Mouse (Mus musculus) testis, adult 2 months (tissue): ENCODE data around the gene Apopt1.

Experiments
- CTCF ChIP-seq: fragments of 200-500 bp; IDR thresholded peaks from 2 replicates; pipeline ENCODE4 v1.5.1; 2012; ENCODE audit warnings: low read depth, mild to moderate bottlenecking, inconsistent platforms, low read length, moderate library complexity; ENCODE audit not compliant: control insufficient read depth, insufficient read depth, insufficient replicate concordance
- POLR2A ChIP-seq: fragments of 200-500 bp; IDR thresholded peaks from 2 replicates; pipeline ENCODE4 v1.6.1; 2012; ENCODE audit warnings: low read depth, mild to moderate bottlenecking, inconsistent platforms, low read length, moderate library complexity; ENCODE audit not compliant: control insufficient read depth

- TF ChIP-seq CTCF, result no peak
- no peak for TF ChIP-seq POLR2A
These were observed 30.4 kb downstream of the Apopt1 start for GRCm38 (mm10) chr12:111743419-111743818.
